Mouse (Mus musculus): Measurements from ENCODE around the gene Sema7a. TPM values are rescaled to one million over a fixed set of nuclear protein-coding genes. Genes with fewer than 3 reads are reported as not detected.

Gene Sema7a
- total and polyA plus RNA-seq, 3 experiments = 0.03 TPM; not detected in 2

DNA sequence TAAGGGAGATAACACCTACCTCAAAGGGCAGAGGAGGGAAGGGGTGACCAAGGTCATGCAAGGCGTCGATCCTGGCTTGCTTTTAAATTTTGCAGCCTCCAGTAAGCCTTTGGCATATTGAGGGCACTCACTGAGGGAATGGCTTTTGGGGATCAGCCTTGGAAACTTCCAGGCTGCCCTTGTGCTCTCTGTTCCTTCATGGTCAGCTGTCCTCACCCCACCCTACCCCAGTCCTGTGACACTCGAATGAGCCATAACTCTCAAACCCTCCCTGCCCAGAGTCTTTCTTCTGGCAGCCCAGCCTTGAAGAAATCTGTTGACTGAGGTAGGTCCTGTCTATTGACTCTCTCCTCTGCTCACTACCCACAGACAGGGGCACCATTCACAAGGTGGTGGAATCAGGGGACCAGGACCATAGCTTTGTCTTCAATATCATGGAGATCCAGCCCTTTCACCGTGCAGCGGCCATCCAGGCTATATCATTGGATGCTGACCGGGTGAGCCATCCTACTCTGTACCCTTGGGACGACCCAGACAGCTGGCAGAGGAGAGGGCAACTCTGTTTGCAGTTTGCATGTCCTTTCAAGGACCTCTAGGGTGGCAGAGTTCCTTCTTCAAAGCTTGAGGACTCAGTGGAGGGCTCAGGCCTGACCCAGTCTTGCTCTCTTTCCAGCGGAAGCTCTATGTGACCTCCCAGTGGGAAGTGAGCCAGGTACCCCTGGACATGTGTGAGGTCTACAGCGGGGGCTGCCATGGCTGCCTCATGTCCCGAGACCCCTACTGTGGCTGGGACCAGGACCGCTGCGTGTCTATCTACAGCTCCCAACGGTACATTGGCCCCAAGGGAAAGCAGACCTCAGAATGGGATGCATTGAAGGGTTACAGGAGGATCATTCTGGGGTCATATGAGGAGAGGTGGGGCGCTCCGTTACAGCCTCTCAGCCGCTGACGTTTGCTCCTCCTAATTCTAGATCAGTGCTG is 20.3 kb downstream of the Sema7a start:
- no peak for DNase-seq (ENCODE audit: low read depth, low spot score)
- TF ChIP-seq MAX (IDR thresholded peaks at IDR 0.05; ENCODE audit: low read length) (no peak), MYC (IDR thresholded peaks at IDR 0.05; ENCODE audit: low read depth, low read length) (no peak), POLR2AphosphoS2 (IDR thresholded peaks at IDR 0.05; ENCODE audit: low read length) (no peak), MAZ (IDR thresholded peaks at IDR 0.05; ENCODE audit: low read depth, low read length) (no peak), TAL1 (IDR thresholded peaks at IDR 0.05; ENCODE audit: low read length) (no peak), ZNF384 (IDR thresholded peaks at IDR 0.05; ENCODE audit: low read depth, low read length) (no peak), MEF2A (IDR thresholded peaks at IDR 0.05; ENCODE audit: extremely low read depth, insufficient replicate concordance, low read depth, low read length, poor library complexity, severe bottlenecking) (no peak), NELFE (IDR thresholded peaks at IDR 0.05; ENCODE audit: low read depth, low read length) (no peak), CHD1 (IDR thresholded peaks at IDR 0.05; ENCODE audit: low read depth, low read length) (no peak), CTCF (IDR thresholded peaks at IDR 0.05 in 2 of 3, conservative IDR thresholded peaks at IDR 0.05 in 1 of 3; ENCODE audit: control insufficient read depth in 1 of 3, insufficient read depth in 1 of 3, low read depth in 2 of 3, low read length in 3 of 3, poor library complexity in 1 of 3, severe bottlenecking in 1 of 3) (no peak), ELF1 (IDR thresholded peaks at IDR 0.05; ENCODE audit: low read depth, low read length) (no peak), JUND (IDR thresholded peaks at IDR 0.05; ENCODE audit: low read depth, low read length) (no peak), ZKSCAN1 (IDR thresholded peaks at IDR 0.05; ENCODE audit: low read depth, low read length) (no peak), E2F4 (IDR thresholded peaks at IDR 0.05; ENCODE audit: borderline replicate concordance, low read depth, low read length) (no peak), EP300 (IDR thresholded peaks at IDR 0.05; ENCODE audit: low read depth in 1 of 2, low read length in 2 of 2) (no peak), ZMIZ1 (IDR thresholded peaks at IDR 0.05; ENCODE audit: low read depth, low read length) (no peak), KAT2A (conservative IDR thresholded peaks at IDR 0.05; ENCODE audit: low read depth, low read length) (no peak), HCFC1 (IDR thresholded peaks at IDR 0.05; ENCODE audit: low read depth, low read length) (no peak)
- Histone ChIP-seq H3K9me3 (replicated peaks; ENCODE audit: insufficient read depth, low read length) (no peaks in the 10 kb centered on the region), H3K36me3 (ENCODE audit: control insufficient read depth in 1 of 2, insufficient read depth in 2 of 2, low read length in 2 of 2) (no peaks in the 10 kb centered on the region), H3K4me1 (ENCODE audit: control insufficient read depth in 1 of 2, insufficient read depth in 2 of 2, low read length in 2 of 2) (no peaks in the 10 kb centered on the region), H3K9ac (ENCODE audit: control insufficient read depth, low read depth, low read length, poor library complexity, severe bottlenecking) (no peak overlapping the region), H3K79me2 (ENCODE audit: control insufficient read depth, insufficient read depth, low read length, poor library complexity) (no peaks in the 10 kb centered on the region), H3K4me3 (ENCODE audit: control insufficient read depth in 1 of 2, insufficient read depth in 1 of 2, low read depth in 2 of 2, low read length in 2 of 2) (no peak overlapping the region), H3K27me3 (ENCODE audit: control insufficient read depth in 1 of 2, insufficient read depth in 2 of 2, low read length in 2 of 2) (peaks cover 0 to 9% of the 10 kb centered on the region in 2 experiments; a peak in 2 of 4 replicates), H3K27ac (ENCODE audit: control insufficient read depth, low read depth, low read length) (no peak overlapping the region)

- no peak for DNase-seq (ENCODE audit: low read depth, low spot score)
- Histone ChIP-seq H3K4me3 (ENCODE audit: control insufficient read depth in 1 of 2, insufficient read depth in 1 of 2, low read depth in 2 of 2, low read length in 2 of 2) (no peak overlapping the region), H3K27ac (ENCODE audit: control insufficient read depth, low read depth, low read length) (no peak overlapping the region), H3K9ac (ENCODE audit: control insufficient read depth, low read depth, low read length, poor library complexity, severe bottlenecking) (no peak overlapping the region), H3K4me1 (ENCODE audit: control insufficient read depth in 1 of 2, insufficient read depth in 2 of 2, low read length in 2 of 2) (no peaks in the 10 kb centered on the region), H3K9me3 (replicated peaks; ENCODE audit: insufficient read depth, low read length) (no peaks in the 10 kb centered on the region), H3K79me2 (ENCODE audit: control insufficient read depth, insufficient read depth, low read length, poor library complexity) (no peaks in the 10 kb centered on the region), H3K27me3 (ENCODE audit: control insufficient read depth in 1 of 2, insufficient read depth in 2 of 2, low read length in 2 of 2) (peaks cover 0 to 11% of the 10 kb centered on the region in 2 experiments; a peak in 2 of 4 replicates), H3K36me3 (ENCODE audit: control insufficient read depth in 1 of 2, insufficient read depth in 2 of 2, low read length in 2 of 2) (no peaks in the 10 kb centered on the region)
- TF ChIP-seq SMC3 (IDR thresholded peaks at IDR 0.05; ENCODE audit: low read depth, low read length) (no peak), NRF1 (IDR thresholded peaks at IDR 0.05; ENCODE audit: insufficient read depth, low read depth, low read length, poor library complexity, severe bottlenecking) (no peak), ZC3H11A (IDR thresholded peaks at IDR 0.05; ENCODE audit: low read depth, low read length) (no peak), GABPA (IDR thresholded peaks at IDR 0.05; ENCODE audit: low read depth, low read length) (no peak), HCFC1 (IDR thresholded peaks at IDR 0.05; ENCODE audit: low read depth, low read length) (no peak), MEF2A (IDR thresholded peaks at IDR 0.05; ENCODE audit: extremely low read depth, insufficient replicate concordance, low read depth, low read length, poor library complexity, severe bottlenecking) (no peak), EP300 (IDR thresholded peaks at IDR 0.05; ENCODE audit: low read depth in 1 of 2, low read length in 2 of 2) (no peak), JUND (IDR thresholded peaks at IDR 0.05; ENCODE audit: low read depth, low read length) (no peak), TCF12 (IDR thresholded peaks at IDR 0.05; ENCODE audit: low read depth, low read length) (no peak), ZMIZ1 (IDR thresholded peaks at IDR 0.05; ENCODE audit: low read depth, low read length) (no peak), E2F4 (IDR thresholded peaks at IDR 0.05; ENCODE audit: borderline replicate concordance, low read depth, low read length) (no peak), CHD2 (IDR thresholded peaks at IDR 0.05; ENCODE audit: low read length) (no peak), UBTF (IDR thresholded peaks at IDR 0.05; ENCODE audit: borderline replicate concordance, insufficient read depth, low read depth, low read length) (no peak), MAX (IDR thresholded peaks at IDR 0.05; ENCODE audit: low read length) (no peak), ELF1 (IDR thresholded peaks at IDR 0.05; ENCODE audit: low read depth, low read length) (no peak)
Observed at GRCm38 (mm10) chr9:57961226-57961625, 21.3 kb downstream of the Sema7a start.

All from MEL (cell line).